Mouse (Mus musculus): ENCODE results near the gene Ercc4. TPM values are rescaled to one million over a fixed set of nuclear protein-coding genes. Genes with fewer than 3 reads are reported as not detected.

Gene Ercc4
- polyA plus RNA-seq, 1 experiment from 2014 or later = 15.2 TPM

Other genes starting within 250 kb of the Ercc4 start
- 12.2 and 13.3 TPM in 2 replicates for gene Mrtfb, start 146.8 kb downstream of the Ercc4 start, polyA plus RNA-seq (2015; fragmentation: Nextera tagmentation; extraction: Ambion mirVana)

All from forebrain, embryonic 15.5 days (tissue).